Mouse (Mus musculus) bone marrow macrophage, adult 2 months (primary cell): ENCODE results near the gene Prdx4. TPM values are rescaled to one million over a fixed set of nuclear protein-coding genes. Genes with fewer than 3 reads are reported as not detected.
"Not testable (repeated sequence)": the region's sequence is repeated elsewhere in the genome, so short reads cannot be mapped to it uniquely, and the experiment has no call there.

Source experiments
- H3K27ac ChIP-seq: 2 replicates; pipeline ENCODE4 v1.5.1; 2012; ENCODE audit warnings: low read depth, low read length; ENCODE audit not compliant: insufficient read depth
- H3K4me1 ChIP-seq: 2 replicates; pipeline ENCODE4 v1.6.1; 2012; ENCODE audit warnings: low read length; ENCODE audit not compliant: control insufficient read depth, insufficient read depth
- H3K4me3 ChIP-seq: 2 replicates; pipeline ENCODE4 v1.5.1; 2012; ENCODE audit warnings: mild to moderate bottlenecking, low read length, moderate library complexity; ENCODE audit not compliant: insufficient read depth
- CTCF ChIP-seq: IDR thresholded peaks from 2 replicates; pipeline ENCODE4 v1.5.1; 2012; ENCODE audit warnings: low read depth, mild to moderate bottlenecking, low read length, moderate library complexity
- POLR2A ChIP-seq: IDR thresholded peaks from 2 replicates; pipeline ENCODE4 v1.6.1; 2012; ENCODE audit warnings: mild to moderate bottlenecking, low read depth, low read length, borderline replicate concordance
- polyA plus RNA-seq: library from polyadenylated mRNA; stranded (reverse); fragments of >200 nt; gene quantifications from 2 replicates; pipeline ENCODE4 v1.2.4, GENCODE M21; 2012; ENCODE audit not compliant: missing spikeins, insufficient read depth, insufficient read length

Gene Prdx4
- 134 and 150 TPM in 2 replicates for polyA plus RNA-seq

DNA sequence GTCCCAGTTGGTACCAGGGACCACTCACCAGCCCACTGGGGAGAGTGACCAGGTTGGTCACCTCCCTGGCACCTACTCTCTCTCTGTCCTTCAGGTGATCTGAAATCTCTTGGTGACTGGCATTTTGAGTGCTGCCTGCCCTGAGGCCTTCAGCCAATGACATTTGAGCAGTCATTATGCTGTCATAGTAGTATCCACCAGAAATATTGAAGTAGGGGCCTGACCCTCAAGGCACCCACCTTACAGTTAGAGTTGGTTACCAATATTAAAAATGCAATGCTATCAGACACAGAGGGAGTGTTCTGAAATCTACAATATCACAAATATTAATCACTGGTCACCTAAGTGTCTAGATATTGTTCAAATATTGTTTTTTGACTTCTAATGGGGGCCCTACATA lies at the start of gene Prdx4:
Gene Prdx4 (minus strand): TSS at position 101 of the 400 bp plus-strand sequence.
- Histone ChIP-seq H3K4me1 (peaks cover 4% of the 10 kb centered on the region; the same call in 1 of the 2 replicates), H3K27ac (no peak within 1 kb of the TSS)
- no peak for TF ChIP-seq POLR2A
- TF ChIP-seq CTCF = no peak

DNA sequence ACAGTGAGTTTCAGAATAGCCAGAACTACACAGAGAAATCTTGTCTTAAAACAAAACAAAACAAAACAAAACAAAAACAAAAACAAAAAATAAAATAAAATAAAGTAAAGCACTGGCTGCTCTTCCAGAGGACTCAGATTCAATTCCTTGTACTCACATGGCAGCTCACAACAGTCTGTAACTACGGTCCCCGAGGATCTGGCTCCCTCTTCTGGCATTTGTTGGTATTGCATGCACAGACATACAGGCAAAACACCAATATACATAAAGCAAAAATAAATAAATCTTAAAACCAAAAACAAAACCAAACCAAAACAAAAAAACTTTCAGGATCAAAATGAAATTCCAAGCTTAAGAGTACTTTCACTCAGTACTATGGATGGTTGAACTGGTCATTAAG lies 36.0 kb upstream of the Prdx4 start:
- no peak overlapping the region for H3K4me3 ChIP-seq
- TF ChIP-seq CTCF (no peak), POLR2A (no peak)
- H3K27ac ChIP-seq = no peak overlapping the region
- H3K4me1 ChIP-seq = no peaks in the 10 kb centered on the region

More for the DNA sequence above, at the start of gene Prdx4:
- no peak within 1 kb of the TSS for H3K4me3 ChIP-seq

DNA sequence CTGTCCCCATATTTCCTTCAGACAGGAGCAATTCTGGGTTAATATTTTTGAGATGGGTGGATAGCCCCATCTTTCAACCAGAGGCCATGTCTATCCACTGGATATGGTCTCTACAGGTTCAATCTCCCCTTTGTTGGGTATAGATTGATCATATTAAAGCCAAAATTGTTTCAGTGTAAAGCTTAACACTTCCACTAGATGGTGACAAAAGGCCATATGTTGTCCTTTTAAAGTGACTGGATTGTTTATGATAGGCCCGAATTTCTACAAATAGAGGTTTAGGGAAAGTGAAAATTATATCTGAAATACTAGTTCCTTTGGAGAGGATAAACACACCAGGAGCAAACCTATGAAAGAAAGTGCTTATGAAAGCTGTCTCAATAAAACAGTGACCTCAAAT lies 34.9 kb upstream of the Prdx4 start:
- no peaks in the 10 kb centered on the region for H3K4me1 ChIP-seq
- no peak overlapping the region for H3K4me3 ChIP-seq
- H3K27ac ChIP-seq = no peak overlapping the region
- TF ChIP-seq POLR2A = no peak

DNA sequence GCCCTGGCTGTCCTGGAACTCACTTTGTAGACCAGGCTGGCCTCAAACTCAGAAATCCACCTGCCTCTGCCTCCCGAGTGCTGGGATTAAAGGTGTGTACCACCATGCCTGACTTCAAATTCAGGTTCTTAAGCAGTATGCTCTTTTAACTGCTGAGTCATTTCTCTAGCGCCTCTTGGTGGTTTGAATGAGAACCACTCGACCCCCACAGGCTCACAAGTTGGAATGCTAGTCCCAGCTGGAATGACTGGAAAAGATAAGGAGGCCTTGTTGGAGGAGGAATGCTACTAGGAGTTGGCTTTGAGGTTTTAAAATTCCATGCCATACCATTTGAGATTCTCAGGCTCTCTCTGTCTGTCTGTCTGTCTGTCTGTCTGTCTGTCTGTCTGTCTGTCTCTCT lies 29.6 kb upstream of the Prdx4 start:
- not testable (repeated sequence) for H3K4me1 ChIP-seq, H3K4me3 ChIP-seq, H3K27ac ChIP-seq

DNA sequence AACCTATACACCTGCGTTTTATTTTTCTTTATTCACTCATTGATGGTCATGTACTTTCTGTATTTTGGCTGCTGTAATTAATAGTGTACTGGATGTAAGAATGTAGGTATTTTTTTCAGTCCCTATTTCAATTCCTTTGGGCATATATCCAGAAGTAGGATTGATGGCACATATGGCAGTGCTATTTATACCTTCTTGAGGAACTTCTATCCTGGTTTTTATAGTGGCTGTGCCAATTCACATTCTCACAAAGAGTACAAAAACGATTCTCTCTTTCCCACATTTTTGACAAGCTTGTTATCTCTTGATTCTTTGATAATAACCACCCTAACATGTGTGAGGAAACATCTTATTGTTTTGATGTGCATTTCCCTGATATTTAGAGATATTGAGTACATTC lies 24.5 kb upstream of the Prdx4 start:
- Histone ChIP-seq H3K27ac (no peak overlapping the region), H3K4me1 (no peaks in the 10 kb centered on the region)
- TF ChIP-seq CTCF (no peak), POLR2A (no peak)

DNA sequence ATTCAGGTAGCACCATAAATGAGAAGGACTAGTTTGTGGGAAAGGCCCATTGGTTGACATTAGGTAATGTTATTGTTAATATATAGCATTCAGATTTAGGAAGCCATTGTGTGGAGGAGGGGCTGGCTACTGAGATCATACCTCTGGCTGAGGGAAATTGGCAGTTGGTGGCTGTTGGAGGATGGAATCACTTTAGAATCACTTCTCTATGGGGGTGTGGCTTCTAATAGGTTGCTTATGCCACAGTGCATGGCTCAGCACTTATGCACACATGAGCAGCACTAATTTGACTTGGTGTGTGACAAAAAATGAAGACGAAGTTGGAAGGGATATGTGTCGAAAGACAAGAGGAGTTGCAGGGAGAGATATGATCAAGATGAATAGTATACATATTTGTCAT lies 5.7 kb upstream of the Prdx4 start:
- Histone ChIP-seq H3K4me1 (peaks cover 2% of the 10 kb centered on the region), H3K4me3 (no peak overlapping the region), H3K27ac (no peak overlapping the region)
- TF ChIP-seq POLR2A (no peak), CTCF (no peak)

More for the DNA sequence above, 24.5 kb upstream of the Prdx4 start:
- no peak overlapping the region for H3K4me3 ChIP-seq

DNA sequence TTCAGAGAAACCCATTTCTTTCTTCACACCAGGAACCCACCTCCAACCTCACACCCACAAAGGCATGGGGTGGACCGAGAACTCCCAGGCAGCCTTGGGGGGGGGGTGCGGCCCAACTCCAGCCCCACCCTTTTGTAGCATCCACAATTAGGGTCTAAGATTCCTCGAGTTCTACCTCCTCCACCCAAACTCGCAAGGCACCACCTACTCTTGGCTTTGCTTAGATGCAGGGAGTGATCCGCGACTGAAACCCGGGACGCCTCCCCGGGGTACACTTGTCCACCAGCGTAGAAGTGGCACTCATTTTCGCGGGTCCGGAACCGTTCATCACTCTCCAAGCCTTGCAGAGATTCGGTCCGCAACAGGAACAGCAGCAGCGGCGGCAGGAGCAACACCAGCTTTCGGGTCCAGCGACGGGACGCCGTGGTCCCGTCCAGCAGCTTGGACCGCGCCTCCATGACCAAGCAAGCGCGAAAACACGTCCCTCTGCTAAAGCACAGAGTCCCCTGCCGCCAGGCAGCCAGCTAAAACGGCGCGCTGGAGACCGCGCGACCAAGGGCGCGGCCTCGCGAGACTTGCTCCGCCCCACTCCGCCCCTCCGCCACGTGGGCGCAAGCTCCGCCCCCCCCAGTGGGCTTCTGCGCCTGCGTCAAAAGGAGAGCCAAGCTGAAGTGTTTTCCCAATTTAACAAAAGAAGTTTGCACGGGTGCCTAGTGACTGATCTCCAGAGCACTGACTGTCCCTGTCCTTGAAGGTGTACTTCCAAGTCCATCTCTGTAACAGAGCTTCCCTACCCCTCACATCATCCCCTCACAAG lies 2.4 kb downstream of the Prdx4 start:
- Histone ChIP-seq H3K27ac (peak overlapping the region; percentile 65), H3K4me3 (peak overlapping the region; percentile 90), H3K4me1 (peaks cover 4% of the 10 kb centered on the region; the same call in 1 of the 2 replicates)
- no peak for TF ChIP-seq POLR2A
- no peak for TF ChIP-seq CTCF

DNA sequence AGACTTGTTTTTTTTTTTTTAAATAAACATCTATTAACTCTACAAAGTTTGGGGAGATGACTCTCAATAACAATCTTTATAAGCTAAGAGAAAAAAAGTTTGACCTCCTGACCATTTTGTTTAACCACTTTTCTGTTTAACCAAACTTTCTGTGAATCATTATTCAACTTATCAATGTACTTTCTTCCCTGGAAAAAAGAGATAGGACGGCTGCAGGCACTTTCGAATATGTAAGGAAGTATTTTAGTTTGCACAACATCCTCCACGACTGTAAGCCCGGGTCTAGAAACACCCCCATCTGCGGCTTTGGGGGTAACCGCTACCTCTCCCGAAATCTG lies 3.0 kb downstream of the Prdx4 start:
- Histone ChIP-seq H3K27ac (peak overlapping the region; percentile 65; the same call in 1 of the 2 replicates), H3K4me1 (peaks cover 4% of the 10 kb centered on the region; the same call in 1 of the 2 replicates), H3K4me3 (peak overlapping the region; percentile 90)
- TF ChIP-seq CTCF (no peak), POLR2A (no peak)

DNA sequence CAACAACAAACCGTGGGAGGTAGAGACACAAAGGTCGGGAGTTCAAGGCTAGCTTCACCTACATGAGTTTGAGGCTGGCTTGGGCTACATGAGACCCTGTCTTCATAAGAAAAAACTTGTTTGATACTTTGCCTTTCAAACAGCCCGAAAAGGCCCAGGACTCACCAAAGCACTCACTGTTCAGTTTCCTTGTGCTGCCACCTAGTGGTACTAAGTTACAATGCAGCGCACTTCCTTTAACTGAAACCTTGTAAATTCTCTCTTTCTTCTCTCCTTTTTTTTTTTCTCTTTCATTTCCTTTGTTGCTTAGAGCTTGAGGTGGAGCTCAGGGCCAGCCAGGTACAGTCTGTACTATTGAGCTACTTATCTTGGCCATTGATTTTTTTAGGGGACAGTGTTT lies 22.5 kb downstream of the Prdx4 start:
- no peaks in the 10 kb centered on the region for H3K4me1 ChIP-seq
- TF ChIP-seq CTCF (no peak), POLR2A (no peak)
- H3K4me3 ChIP-seq = no peak overlapping the region
- H3K27ac ChIP-seq = no peak overlapping the region

DNA sequence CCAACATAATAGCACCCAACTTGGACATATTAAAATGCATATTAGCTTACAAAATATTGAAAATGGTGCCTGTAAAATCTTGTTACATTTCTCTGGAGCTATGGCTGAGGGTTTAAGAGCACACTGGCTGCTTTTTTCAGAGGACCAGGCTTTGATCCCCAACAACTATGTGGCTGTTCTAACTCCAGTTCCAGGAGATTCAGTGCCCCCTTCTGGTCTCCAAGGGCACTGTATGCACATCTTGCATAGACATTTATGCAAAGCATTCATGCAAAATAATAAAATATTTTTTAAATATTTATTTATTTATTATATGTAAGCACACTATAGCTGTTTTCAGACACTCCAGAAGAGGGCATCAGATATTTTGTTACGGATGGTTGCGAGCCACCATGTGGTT lies 34.2 kb downstream of the Prdx4 start:
- no peaks in the 10 kb centered on the region for H3K4me1 ChIP-seq
- no peak overlapping the region for H3K4me3 ChIP-seq
- H3K27ac ChIP-seq = no peak overlapping the region
- no peak for TF ChIP-seq CTCF
- no peak for TF ChIP-seq POLR2A
